Mouse (Mus musculus) midbrain, postnatal 0 days (tissue): ENCODE measurements around the gene Lmtk2. TPM values are rescaled to one million over a fixed set of nuclear protein-coding genes. Genes with fewer than 3 reads are reported as not detected.
A peak's percentile ranks its signal among the peaks of the same experiment; 100 is the strongest.

Experiments used
- ATAC-seq: fragments of 200-750 bp; cut with Nextera tagmentation; 2 replicates; pipeline ENCODE4 v1.8.0; 2017; ENCODE audit warnings: moderate number of reproducible peaks, mild to moderate bottlenecking, moderate TSS enrichment, moderate library complexity; ENCODE audit not compliant: low FRiP score
- DNase-seq: peaks from one replicate; pipeline ENCODE4 v3.0.0-alpha.2; 2015; ENCODE audit warnings: low spot score
- H3K27ac ChIP-seq: fragments of 300-500 bp; sonication (generic); 2 replicates; pipeline ENCODE4 v1.5.1; 2014; ENCODE audit warnings: low read depth, mild to moderate bottlenecking, low read length, mixed read lengths
- H3K27me3 ChIP-seq: fragments of 300-500 bp; sonication (generic); 2 replicates; pipeline ENCODE4 v1.6.1; 2014; ENCODE audit warnings: low read length, control low read depth, mixed read lengths; ENCODE audit not compliant: insufficient read depth
- H3K36me3 ChIP-seq: fragments of 300-500 bp; sonication (generic); 2 replicates; pipeline ENCODE4 v1.6.1; 2014; ENCODE audit warnings: low read length, control low read depth, mixed read lengths; ENCODE audit not compliant: insufficient read depth
- H3K4me1 ChIP-seq: fragments of 300-500 bp; sonication (generic); 2 replicates; pipeline ENCODE4 v1.6.1; 2014; ENCODE audit warnings: mild to moderate bottlenecking, control low read depth, antibody characterized with exemption, low read length, mixed read lengths; ENCODE audit not compliant: insufficient read depth
- H3K4me2 ChIP-seq: fragments of 300-500 bp; sonication (generic); 2 replicates; pipeline ENCODE4 v1.6.1; 2014; ENCODE audit warnings: low read depth, mild to moderate bottlenecking, low read length, mixed read lengths; ENCODE audit not compliant: poor library complexity, severe bottlenecking
- H3K4me3 ChIP-seq: fragments of 300-500 bp; sonication (generic); 2 replicates; pipeline ENCODE4 v1.5.1; 2014; ENCODE audit warnings: low read depth, mild to moderate bottlenecking, low read length, moderate library complexity
- H3K9ac ChIP-seq: fragments of 300-500 bp; sonication (generic); replicated peaks from 2 replicates; pipeline ENCODE4 v1.6.1; 2014; ENCODE audit warnings: mild to moderate bottlenecking, low read length, moderate library complexity, mixed read lengths; ENCODE audit not compliant: poor library complexity, severe bottlenecking
- H3K9me3 ChIP-seq: fragments of 300-500 bp; sonication (generic); 2 replicates; pipeline ENCODE4 v1.6.1; 2016; ENCODE audit warnings: low read length, control low read depth
- CTCF ChIP-seq: IDR thresholded peaks from 2 replicates; pipeline ENCODE4 v1.5.1; 2016; ENCODE audit warnings: antibody characterized with exemption, mild to moderate bottlenecking
- WGBS: fragments of 180-500 bp; shearing (Covaris S2); extraction: QIAGEN DNeasy Blood & Tissue Kit; methylation state at CpG from one replicate; pipeline ENCODE4 v1.1.7; 2014; 5-methylcytosine and 5-hydroxymethylcytosine counted together
- polyA plus RNA-seq: library from polyadenylated mRNA; unstranded; fragments of >200 nt; fragmentation: Nextera tagmentation; extraction: Ambion mirVana; gene quantifications from 2 replicates; pipeline ENCODE4 v1.2.1, GENCODE M21; 2015
- total RNA-seq: library from RNA; depleted of rRNA; stranded (reverse); fragments of >200 nt; gene quantifications from 2 replicates; pipeline ENCODE4 v1.2.3, GENCODE M21; 2014

The Lmtk2 gene
- total and polyA plus RNA-seq, 2 experiments from 2014 or later, result 7.3 to 69.9 TPM

DNA sequence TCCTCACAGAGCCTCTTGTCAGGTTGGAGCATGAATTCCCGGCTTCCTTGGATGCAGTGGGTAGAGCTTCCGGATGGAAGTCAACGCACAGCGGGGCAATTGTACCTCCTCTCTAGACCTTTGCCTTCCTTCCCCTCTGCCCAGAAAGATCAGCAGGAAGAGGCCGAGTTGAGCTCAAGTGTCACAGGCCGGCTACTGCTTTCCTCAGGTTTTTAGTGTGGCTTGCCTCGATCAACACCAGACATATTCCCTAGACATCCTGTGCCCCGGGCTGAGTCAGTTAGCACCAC is 1.7 kb upstream of the Lmtk2 start:
- no peak overlapping the region for H3K4me3 ChIP-seq
- no peak overlapping the region for H3K4me2 ChIP-seq
- ATAC-seq (no peak), DNase-seq (no peak)
- 52% methylated on average over 8 of the region's 8 CpGs for WGBS
- H3K9me3 ChIP-seq, result no peaks in the 10 kb centered on the region
- H3K27me3 ChIP-seq, result no peaks in the 10 kb centered on the region
- TF ChIP-seq CTCF, result no peak
- peaks cover 9% of the 10 kb centered on the region; the same call in 1 of the 2 replicates for H3K4me1 ChIP-seq
- H3K27ac ChIP-seq, result no peak overlapping the region
- no peaks in the 10 kb centered on the region for H3K36me3 ChIP-seq
- no peak overlapping the region for H3K9ac ChIP-seq

DNA sequence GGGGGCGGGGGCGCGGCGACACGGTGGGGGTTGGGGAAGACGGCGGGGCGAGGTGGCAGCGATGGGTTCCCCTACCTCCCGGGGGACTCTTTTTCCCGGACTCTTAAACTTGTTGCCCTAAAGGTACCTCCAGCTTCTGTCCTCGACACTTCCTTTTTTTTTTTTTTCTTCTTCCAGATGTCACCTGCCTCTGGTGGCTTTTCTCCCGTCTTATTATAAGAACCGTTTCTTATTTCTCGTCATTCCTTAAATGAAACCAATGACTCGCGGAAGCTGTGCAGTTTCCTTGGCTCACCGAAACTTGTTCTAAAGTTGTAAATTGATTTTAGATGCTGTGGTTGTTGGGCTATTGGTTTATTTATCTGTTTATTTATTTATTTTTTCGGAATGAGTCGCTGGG is 712 bp downstream of the Lmtk2 start:
- Histone ChIP-seq H3K36me3 (no peaks in the 10 kb centered on the region), H3K4me2 (peak overlapping the region; percentile 63), H3K4me3 (peak overlapping the region; percentile 98), H3K27ac (peak overlapping the region; percentile 87; the same call in 1 of the 2 replicates), H3K9me3 (no peaks in the 10 kb centered on the region), H3K27me3 (no peaks in the 10 kb centered on the region), H3K9ac (peak overlapping the region; percentile 87), H3K4me1 (peaks cover 9% of the 10 kb centered on the region; the same call in 1 of the 2 replicates)
- no peak for TF ChIP-seq CTCF
- no peak for ATAC-seq
- peak; percentile 8 for DNase-seq
- 3% methylated on average over 11 of the region's 20 CpGs for WGBS

DNA sequence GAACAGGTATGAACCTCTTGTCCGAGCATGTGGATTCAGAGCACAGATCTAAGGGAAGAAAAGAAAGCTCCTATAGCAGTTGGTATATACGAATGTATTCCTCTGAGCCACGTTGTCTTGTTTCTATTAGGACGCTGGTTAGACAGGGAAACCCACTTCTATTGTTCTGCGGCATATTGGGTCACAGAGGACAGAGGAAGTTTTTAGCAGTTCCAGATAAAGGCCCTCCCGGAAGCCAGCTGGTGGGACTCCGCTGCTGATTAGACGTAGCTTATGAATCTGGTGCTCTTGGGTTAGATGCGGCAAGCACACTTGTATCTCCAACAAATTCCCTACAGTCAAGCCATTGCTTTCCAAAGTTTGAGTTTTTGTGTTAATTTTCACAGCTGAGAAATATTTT is 4.8 kb downstream of the Lmtk2 start:
- Histone ChIP-seq H3K36me3 (no peaks in the 10 kb centered on the region), H3K27me3 (no peaks in the 10 kb centered on the region), H3K4me3 (no peak overlapping the region), H3K4me1 (peaks cover 9% of the 10 kb centered on the region; the same call in 1 of the 2 replicates), H3K4me2 (no peak overlapping the region), H3K9ac (no peak overlapping the region), H3K9me3 (no peaks in the 10 kb centered on the region), H3K27ac (no peak overlapping the region)
- WGBS, result 76% methylated on average over 9 of the region's 9 CpGs
- no peak for DNase-seq
- ATAC-seq, result no peak
- TF ChIP-seq CTCF, result no peak

DNA sequence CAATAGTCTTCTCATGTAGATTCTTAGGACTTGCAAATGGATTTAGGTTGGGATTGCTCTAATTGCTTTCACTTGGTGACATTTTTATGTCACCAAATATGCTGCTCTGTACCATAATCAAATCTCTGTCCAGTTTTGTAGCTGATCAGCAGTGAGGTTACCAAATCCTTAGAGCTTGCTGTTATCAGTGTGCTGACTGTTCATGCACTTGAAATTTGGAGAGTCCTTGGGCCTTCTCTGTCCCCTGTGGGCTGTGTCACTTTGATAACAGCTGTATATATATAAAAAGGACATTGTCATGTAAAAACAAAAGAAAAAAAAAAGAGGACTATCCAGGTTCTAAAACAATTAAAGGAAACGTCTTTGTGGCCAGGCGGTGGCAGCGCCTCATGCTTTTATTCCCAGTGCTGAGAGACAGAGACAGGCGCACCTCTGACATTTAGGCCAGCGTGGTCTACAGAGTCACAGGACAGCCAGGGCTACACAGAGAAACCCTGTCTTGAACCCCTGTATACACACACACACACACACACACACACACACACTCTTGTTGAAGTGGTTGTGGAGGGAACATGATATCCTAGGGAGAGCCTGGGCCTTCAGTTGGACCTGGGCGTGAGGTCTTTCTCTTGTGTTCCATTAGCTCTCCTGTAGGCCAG is 5.4 kb downstream of the Lmtk2 start:
- no peaks in the 10 kb centered on the region for H3K9me3 ChIP-seq
- H3K4me3 ChIP-seq, result no peak overlapping the region
- ATAC-seq (no peak), DNase-seq (no peak)
- H3K27me3 ChIP-seq, result no peaks in the 10 kb centered on the region
- TF ChIP-seq CTCF, result no peak
- no peaks in the 10 kb centered on the region for H3K36me3 ChIP-seq
- 77% methylated on average over 6 of the region's 6 CpGs for WGBS
- no peak overlapping the region for H3K4me2 ChIP-seq
- no peak overlapping the region for H3K9ac ChIP-seq
- H3K4me1 ChIP-seq, result peaks cover 9% of the 10 kb centered on the region; the same call in 1 of the 2 replicates
- H3K27ac ChIP-seq, result no peak overlapping the region

DNA sequence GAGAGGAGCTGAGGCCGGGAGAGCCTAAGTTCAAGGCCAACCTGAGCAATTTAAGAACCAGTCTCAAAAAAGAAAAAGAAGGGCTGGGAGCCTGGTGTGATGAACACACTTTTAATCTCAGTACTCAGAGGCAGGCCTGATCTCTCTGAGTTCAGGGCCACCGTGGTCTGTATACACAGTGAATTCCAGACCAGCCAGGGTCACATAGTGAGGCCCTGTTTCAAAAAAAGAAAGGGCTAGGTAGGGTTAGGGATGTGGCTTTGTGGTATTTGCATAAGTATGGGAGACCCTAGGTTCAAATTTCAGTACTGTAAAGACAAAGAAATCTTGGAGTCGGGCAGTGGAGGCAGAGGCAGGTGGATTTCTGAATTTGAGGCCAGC is 5.9 kb downstream of the Lmtk2 start:
- Histone ChIP-seq H3K9ac (no peak overlapping the region), H3K4me1 (peaks cover 9% of the 10 kb centered on the region; the same call in 1 of the 2 replicates), H3K36me3 (no peaks in the 10 kb centered on the region), H3K4me2 (no peak overlapping the region), H3K9me3 (no peaks in the 10 kb centered on the region), H3K27ac (no peak overlapping the region), H3K4me3 (no peak overlapping the region), H3K27me3 (no peaks in the 10 kb centered on the region)
- no peak for ATAC-seq
- no peak for DNase-seq
- no peak for TF ChIP-seq CTCF
- 96% methylated on average over 3 of the region's 3 CpGs for WGBS

DNA sequence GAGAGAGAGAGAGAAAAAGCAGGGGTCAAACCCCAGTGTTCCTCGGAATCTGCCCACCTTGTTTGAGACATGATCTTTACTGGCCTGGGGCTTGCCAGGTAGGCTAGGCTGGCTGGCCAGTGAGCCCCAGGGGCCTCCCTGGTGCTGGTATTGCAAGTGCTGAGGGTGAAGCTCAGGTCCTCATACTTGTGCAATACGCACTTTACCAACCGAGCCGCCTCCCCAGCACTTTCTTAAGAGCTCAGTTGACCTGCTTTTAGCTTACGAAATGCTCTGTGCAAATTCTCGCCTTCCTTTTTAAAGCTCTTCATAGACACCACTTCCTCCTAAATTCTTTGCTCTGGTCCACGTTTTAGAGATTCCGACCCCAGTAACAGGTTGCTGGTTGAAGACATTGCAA is 9.0 kb downstream of the Lmtk2 start:
- TF ChIP-seq CTCF, result no peak
- Histone ChIP-seq H3K36me3 (no peaks in the 10 kb centered on the region), H3K27ac (no peak overlapping the region), H3K9me3 (no peaks in the 10 kb centered on the region), H3K4me2 (no peak overlapping the region), H3K9ac (no peak overlapping the region), H3K4me1 (no peaks in the 10 kb centered on the region), H3K4me3 (no peak overlapping the region), H3K27me3 (no peaks in the 10 kb centered on the region)
- WGBS, result 95% methylated on average over 8 of the region's 8 CpGs
- DNase-seq, result no peak
- no peak for ATAC-seq
